Mouse (Mus musculus) heart, adult 9 months (tissue): ENCODE measurements around the gene Gak.
"Not testable (repeated sequence)": the region's sequence is repeated elsewhere in the genome, so short reads cannot be mapped to it uniquely, and the experiment has no call there.

Experiments
- DNase-seq, 2 experiments: peaks; one replicate each; pipeline ENCODE4 v3.0.0; 2022; ENCODE audit warnings: low spot score in 2 of 2

The Gak gene

GRCm38 (mm10) chr5:108655891-108656650 lies 26.5 kb upstream of the Gak start:
- no peak for DNase-seq

- DNase-seq, result no peak
Measured at GRCm38 (mm10) chr5:108655381-108655780, 25.8 kb upstream of the Gak start.

GRCm38 (mm10) chr5:108654444-108654990 lies 25.0 kb upstream of the Gak start:
- no peak for DNase-seq

GRCm38 (mm10) chr5:108653341-108653740 lies 23.8 kb upstream of the Gak start:
- no peak for DNase-seq

GRCm38 (mm10) chr5:108651823-108652222 lies 22.3 kb upstream of the Gak start:
- peak in 1 of 2 experiments; percentile 39 for DNase-seq

- no peak for DNase-seq
Measured at GRCm38 (mm10) chr5:108651136-108651720, 21.7 kb upstream of the Gak start.

- no peak for DNase-seq
Measured at GRCm38 (mm10) chr5:108650341-108650740, 20.8 kb upstream of the Gak start.

GRCm38 (mm10) chr5:108648937-108649576 lies 19.5 kb upstream of the Gak start:
- DNase-seq, result no peak

- DNase-seq, result no peak
Measured at GRCm38 (mm10) chr5:108647820-108648465, 18.4 kb upstream of the Gak start.

GRCm38 (mm10) chr5:108647311-108647710 lies 17.8 kb upstream of the Gak start:
- DNase-seq, result no peak

- no peak for DNase-seq
Measured at GRCm38 (mm10) chr5:108646343-108646660, 16.7 kb upstream of the Gak start.

- DNase-seq, result no peak
Measured at GRCm38 (mm10) chr5:108645651-108646342, 16.2 kb upstream of the Gak start.

GRCm38 (mm10) chr5:108643674-108644073 lies 14.1 kb upstream of the Gak start:
- DNase-seq, result no peak

- no peak for DNase-seq
Measured at GRCm38 (mm10) chr5:108636172-108636571, 6.6 kb upstream of the Gak start.

- DNase-seq, result not testable (repeated sequence)
Measured at GRCm38 (mm10) chr5:108634088-108634487, 4.5 kb upstream of the Gak start.

GRCm38 (mm10) chr5:108633676-108634075 lies 4.1 kb upstream of the Gak start:
- no peak for DNase-seq

GRCm38 (mm10) chr5:108628891-108629633 lies 493 bp downstream of the Gak start:
- DNase-seq, result peak in 1 of 2 experiments; percentile 5

GRCm38 (mm10) chr5:108626050-108626660 lies 3.4 kb downstream of the Gak start:
- no peak for DNase-seq

GRCm38 (mm10) chr5:108621870-108622269 lies 7.7 kb downstream of the Gak start:
- peak; percentile 6 to 19 for DNase-seq

GRCm38 (mm10) chr5:108610426-108610825 lies 19.1 kb downstream of the Gak start:
- no peak for DNase-seq
